Mouse (Mus musculus) embryonic facial prominence, embryonic 12.5 days (tissue): ENCODE measurements at regions not wholly inside any gene's neighbourhood (a gene's known extent, or its start where the extent isn't known, plus 50 kb on each side); places are given as distances from the start of the nearest gene placed in this dataset.

Source experiments
- ATAC-seq: fragments of 200-750 bp; cut with Nextera tagmentation; 2 replicates; pipeline ENCODE4 v1.8.0; 2017; ENCODE audit not compliant: insufficient number of reproducible peaks, insufficient read depth, low FRiP score, low TSS enrichment
- H3K27ac ChIP-seq: fragments of 300-500 bp; sonication (generic); 2 replicates; pipeline ENCODE4 v1.5.1; 2016; ENCODE audit warnings: mild to moderate bottlenecking
- H3K27me3 ChIP-seq: fragments of 300-500 bp; sonication (generic); 2 replicates; pipeline ENCODE4 v1.6.1; 2016; ENCODE audit warnings: mild to moderate bottlenecking, moderate library complexity
- H3K36me3 ChIP-seq: fragments of 300-500 bp; sonication (generic); 2 replicates; pipeline ENCODE4 v1.6.1; 2016; ENCODE audit warnings: mild to moderate bottlenecking
- H3K4me1 ChIP-seq: fragments of 300-500 bp; sonication (generic); 2 replicates; pipeline ENCODE4 v1.6.1; 2016
- H3K4me2 ChIP-seq: fragments of 300-500 bp; sonication (generic); replicated peaks from 2 replicates; pipeline ENCODE4 v1.6.1; 2016; ENCODE audit warnings: mild to moderate bottlenecking, moderate library complexity
- H3K4me3 ChIP-seq: fragments of 300-500 bp; sonication (generic); 2 replicates; pipeline ENCODE4 v1.5.1; 2016; ENCODE audit warnings: mild to moderate bottlenecking
- H3K9ac ChIP-seq: fragments of 300-500 bp; sonication (generic); 2 replicates; pipeline ENCODE4 v1.6.1; 2016; ENCODE audit warnings: mild to moderate bottlenecking, moderate library complexity
- H3K9me3 ChIP-seq: fragments of 300-500 bp; sonication (generic); 2 replicates; pipeline ENCODE4 v1.6.1; 2016; ENCODE audit warnings: mild to moderate bottlenecking, moderate library complexity
- WGBS: fragments of 180-500 bp; shearing (Covaris S2); methylation state at CpG from one replicate; pipeline ENCODE4 v1.1.7; 2016; 5-methylcytosine and 5-hydroxymethylcytosine counted together

GRCm38 (mm10) chr5:75523041-75523678, 51.6 kb upstream of the Kit start:
- no peak overlapping the region for H3K27ac ChIP-seq
- H3K9me3 ChIP-seq, result no peaks in the 10 kb centered on the region
- 86% methylated on average over 4 of the region's 4 CpGs for WGBS
- H3K36me3 ChIP-seq, result no peaks in the 10 kb centered on the region
- no peak overlapping the region for H3K9ac ChIP-seq
- H3K4me2 ChIP-seq, result no peak overlapping the region
- H3K4me3 ChIP-seq, result no peak overlapping the region
- H3K4me1 ChIP-seq, result no peaks in the 10 kb centered on the region
- ATAC-seq, result no peak
- no peaks in the 10 kb centered on the region for H3K27me3 ChIP-seq
